Mouse (Mus musculus) midbrain, embryonic 10.5 days (tissue): ENCODE measurements at regions not wholly inside any gene's neighbourhood (a gene's known extent, or its start where the extent isn't known, plus 50 kb on each side); places are given as distances from the start of the nearest gene placed in this dataset.
A peak's percentile ranks its signal among the peaks of the same experiment; 100 is the strongest.

Experiments
- DNase-seq: peaks from one replicate; pipeline ENCODE4 v3.0.0-alpha.2; 2017; ENCODE audit warnings: low spot score
- H3K27ac ChIP-seq: fragments of 300-500 bp; sonication (generic); replicated peaks from 2 replicates; pipeline ENCODE4 v1.5.1; 2016; ENCODE audit warnings: mild to moderate bottlenecking
- H3K27me3 ChIP-seq: fragments of 300-500 bp; sonication (generic); 2 replicates; pipeline ENCODE4 v1.6.1; 2016; ENCODE audit warnings: low read depth, mild to moderate bottlenecking; ENCODE audit not compliant: poor library complexity, severe bottlenecking
- H3K36me3 ChIP-seq: fragments of 300-500 bp; sonication (generic); 2 replicates; pipeline ENCODE4 v1.6.1; 2016; ENCODE audit warnings: mild to moderate bottlenecking, moderate library complexity
- H3K4me1 ChIP-seq: fragments of 300-500 bp; sonication (generic); 2 replicates; pipeline ENCODE4 v1.6.1; 2016
- H3K4me3 ChIP-seq: fragments of 300-500 bp; sonication (generic); 2 replicates; pipeline ENCODE4 v1.5.1; 2016; ENCODE audit warnings: mild to moderate bottlenecking, moderate library complexity
- H3K9me3 ChIP-seq: fragments of 300-500 bp; sonication (generic); replicated peaks from 2 replicates; pipeline ENCODE4 v1.6.1; 2016; ENCODE audit warnings: mild to moderate bottlenecking
- WGBS: fragments of 180-500 bp; shearing (Covaris S2); methylation state at CpG from one replicate; pipeline ENCODE4 v1.1.7; 2016; 5-methylcytosine and 5-hydroxymethylcytosine counted together

DNA sequence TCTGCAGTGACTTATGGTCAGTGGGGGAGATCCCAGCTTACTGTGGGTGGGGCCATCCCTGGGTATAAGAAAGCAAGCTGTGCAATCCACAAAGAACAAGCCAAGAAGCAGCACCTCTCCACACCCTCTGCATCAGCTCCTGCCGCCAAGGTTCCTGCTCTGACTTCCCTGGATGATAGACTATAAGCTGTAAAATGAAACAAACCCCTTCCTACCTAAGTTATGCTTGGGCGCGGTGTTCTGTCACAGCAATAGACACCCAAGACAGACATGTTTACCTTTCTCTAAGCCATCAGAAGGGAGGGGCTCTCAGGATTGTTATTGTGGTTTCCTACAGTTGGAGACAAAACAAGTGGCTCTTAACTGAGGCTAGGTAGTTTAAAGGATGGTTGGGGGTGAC lies 159.5 kb downstream of the Spata18 start:
- Histone ChIP-seq H3K4me1 (no peaks in the 10 kb centered on the region), H3K27me3 (no peaks in the 10 kb centered on the region), H3K36me3 (no peaks in the 10 kb centered on the region), H3K4me3 (no peak overlapping the region), H3K9me3 (no peaks in the 10 kb centered on the region), H3K27ac (no peak overlapping the region)
- no peak for DNase-seq
- 73% methylated on average over 3 of the region's 3 CpGs for WGBS

DNA sequence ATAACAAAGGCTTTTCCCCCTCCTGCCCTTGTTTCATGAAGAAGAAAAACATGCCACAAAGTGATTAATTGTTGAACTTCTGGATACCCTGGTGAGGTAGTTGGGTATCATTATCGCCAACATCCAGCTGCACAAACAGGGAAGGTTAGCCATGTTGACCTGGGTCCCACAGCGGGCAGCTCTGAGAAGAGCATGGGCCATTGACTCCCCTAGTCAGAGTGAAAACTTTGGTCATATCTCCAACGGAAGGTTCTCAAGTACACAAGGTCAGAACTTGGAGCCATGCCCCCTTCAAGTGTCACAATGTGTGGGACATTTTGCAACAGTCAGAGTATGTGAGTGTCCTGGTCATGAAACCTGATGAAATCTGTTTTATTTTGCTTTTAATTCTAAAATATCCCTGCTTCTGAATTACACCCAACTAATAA lies 159.9 kb downstream of the Spata18 start:
- 69% methylated on average over 3 of the region's 3 CpGs for WGBS
- no peaks in the 10 kb centered on the region for H3K27me3 ChIP-seq
- no peaks in the 10 kb centered on the region for H3K36me3 ChIP-seq
- peak; percentile 27 for DNase-seq
- H3K4me1 ChIP-seq: no peaks in the 10 kb centered on the region
- H3K9me3 ChIP-seq: no peaks in the 10 kb centered on the region
- H3K4me3 ChIP-seq: no peak overlapping the region
- H3K27ac ChIP-seq: no peak overlapping the region

DNA sequence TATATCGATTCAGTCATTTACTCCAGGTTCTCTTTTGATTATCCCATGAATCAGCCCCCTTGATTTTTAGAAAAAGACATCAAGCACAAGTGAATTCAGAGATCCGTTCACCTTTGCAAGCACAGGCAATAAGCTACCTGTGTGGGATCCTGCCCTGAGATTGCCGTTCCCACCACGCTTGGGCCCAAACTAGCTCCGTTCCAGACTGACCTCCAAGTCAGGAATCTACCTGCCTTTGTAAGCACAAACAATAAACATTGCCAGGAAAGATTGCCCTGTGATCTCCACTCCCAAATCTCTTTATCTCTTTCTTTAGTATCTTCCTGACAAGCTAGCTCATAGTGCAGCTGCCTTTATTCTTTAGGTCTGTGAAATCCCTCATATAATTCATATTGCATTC lies 164.6 kb downstream of the Spata18 start:
- Histone ChIP-seq H3K4me3 (no peak overlapping the region), H3K27ac (no peak overlapping the region), H3K9me3 (no peaks in the 10 kb centered on the region), H3K4me1 (no peaks in the 10 kb centered on the region), H3K27me3 (no peaks in the 10 kb centered on the region), H3K36me3 (no peaks in the 10 kb centered on the region)
- no peak for DNase-seq
- 89% methylated on average over 5 of the region's 5 CpGs for WGBS

DNA sequence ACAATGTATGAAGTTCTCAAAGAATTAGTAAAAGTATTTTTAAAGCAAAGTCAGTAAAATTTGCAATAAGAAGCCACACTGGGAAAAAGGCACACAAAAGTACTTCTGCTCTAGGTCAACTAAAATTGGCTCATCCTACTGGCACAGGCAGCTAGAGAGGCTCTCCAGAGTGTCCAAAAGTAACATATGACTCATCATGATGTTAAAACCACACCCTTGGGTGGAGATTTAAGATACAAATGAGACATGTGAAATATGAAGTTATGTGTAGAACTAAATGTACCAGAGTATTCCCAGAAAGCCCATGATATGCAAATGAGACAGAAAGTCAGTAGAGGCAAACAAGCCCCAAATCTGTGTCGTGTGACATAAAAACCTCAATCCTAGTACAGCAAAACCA lies 166.0 kb downstream of the Spata18 start:
- Histone ChIP-seq H3K27me3 (no peaks in the 10 kb centered on the region), H3K4me3 (no peak overlapping the region), H3K36me3 (no peaks in the 10 kb centered on the region), H3K27ac (no peak overlapping the region), H3K9me3 (no peaks in the 10 kb centered on the region), H3K4me1 (peaks cover 3% of the 10 kb centered on the region; the same call in 1 of the 2 replicates)
- no peak for DNase-seq
- WGBS: 92% methylated on average over 1 of the region's 1 CpGs

DNA sequence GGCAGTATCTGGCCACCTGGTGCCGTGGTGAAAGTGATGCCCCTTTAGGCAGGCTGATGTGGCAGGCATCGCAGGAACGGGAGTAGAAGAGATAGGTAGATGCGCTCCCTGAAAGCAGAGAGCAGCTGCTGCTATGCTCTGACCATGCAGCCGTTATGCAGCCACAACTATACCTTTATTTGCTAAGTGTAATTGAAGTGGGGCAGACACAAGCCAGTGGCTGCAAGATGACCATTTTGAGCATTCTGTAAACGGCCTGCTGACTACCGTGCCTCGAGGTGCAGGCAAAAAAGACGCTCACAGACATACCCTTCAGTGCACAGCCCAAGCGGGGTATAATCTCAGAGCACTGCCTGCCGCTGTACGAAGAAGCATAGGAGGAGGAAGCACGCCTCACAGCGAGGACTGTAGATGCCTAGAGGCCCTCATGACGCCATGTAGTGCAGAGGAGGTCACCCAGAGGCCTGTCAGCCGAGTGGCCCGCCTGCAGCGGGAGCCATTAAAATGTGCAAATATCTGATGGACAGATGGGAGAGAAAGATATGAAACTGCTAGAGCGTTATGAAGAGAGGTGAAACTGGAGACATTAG lies 170.9 kb downstream of the Spata18 start:
- no peaks in the 10 kb centered on the region for H3K27me3 ChIP-seq
- H3K4me1 ChIP-seq: peaks cover 4% of the 10 kb centered on the region; the same call in 1 of the 2 replicates
- no peak overlapping the region for H3K4me3 ChIP-seq
- H3K9me3 ChIP-seq: no peaks in the 10 kb centered on the region
- no peaks in the 10 kb centered on the region for H3K36me3 ChIP-seq
- 87% methylated on average over 19 of the region's 19 CpGs for WGBS
- DNase-seq: no peak
- no peak overlapping the region for H3K27ac ChIP-seq

DNA sequence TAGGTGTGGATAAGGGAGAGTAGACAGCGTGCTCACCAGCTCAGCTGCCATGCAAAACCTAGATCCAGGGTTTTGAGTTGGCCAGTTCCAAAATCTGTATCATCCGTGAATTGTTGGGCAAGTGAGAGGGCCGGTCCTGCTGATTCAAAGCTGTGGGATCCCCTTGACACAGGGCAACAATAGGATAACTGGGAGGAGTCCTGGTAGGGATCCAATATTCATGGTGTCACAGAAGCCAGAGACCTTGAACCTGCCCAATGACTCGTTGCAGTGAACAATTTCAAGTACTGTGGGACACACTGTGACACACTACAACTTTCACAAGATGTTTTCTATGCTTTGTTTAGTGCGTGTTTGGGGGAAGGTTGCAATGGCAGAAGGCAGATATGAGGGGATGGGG lies 172.2 kb downstream of the Spata18 start:
- DNase-seq: no peak
- WGBS: 89% methylated on average over 5 of the region's 5 CpGs
- Histone ChIP-seq H3K27ac (no peak overlapping the region), H3K36me3 (no peaks in the 10 kb centered on the region), H3K9me3 (no peaks in the 10 kb centered on the region), H3K27me3 (no peaks in the 10 kb centered on the region), H3K4me3 (no peak overlapping the region), H3K4me1 (peaks cover 4% of the 10 kb centered on the region; the same call in 1 of the 2 replicates)

DNA sequence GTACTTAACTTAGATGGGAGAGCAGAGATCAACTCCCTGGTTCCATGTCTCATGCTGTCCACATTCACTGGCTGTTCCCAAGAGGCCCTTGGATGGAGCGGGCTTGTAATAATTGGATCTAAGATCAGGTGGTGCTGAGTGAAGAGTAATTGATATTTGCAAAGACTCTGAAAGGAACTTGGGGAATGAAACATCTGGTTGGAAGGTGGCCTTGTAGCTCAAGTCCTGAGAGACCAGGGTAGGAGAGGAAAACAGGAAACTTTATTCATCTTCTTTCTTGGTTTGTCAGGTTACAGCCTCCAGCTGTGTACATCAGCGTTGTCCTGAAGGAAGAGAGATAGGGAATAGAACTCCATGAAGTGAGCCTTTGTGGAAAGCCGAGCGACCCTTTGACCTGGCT lies 175.8 kb downstream of the Spata18 start:
- no peak overlapping the region for H3K4me3 ChIP-seq
- DNase-seq: no peak
- whole genome bisulfite sequencing: 84% methylated on average over 4 of the region's 4 CpGs
- no peak overlapping the region for H3K27ac ChIP-seq
- H3K4me1 ChIP-seq: peaks cover 4% of the 10 kb centered on the region; the same call in 1 of the 2 replicates
- H3K9me3 ChIP-seq: no peaks in the 10 kb centered on the region
- no peaks in the 10 kb centered on the region for H3K36me3 ChIP-seq
- no peaks in the 10 kb centered on the region for H3K27me3 ChIP-seq

DNA sequence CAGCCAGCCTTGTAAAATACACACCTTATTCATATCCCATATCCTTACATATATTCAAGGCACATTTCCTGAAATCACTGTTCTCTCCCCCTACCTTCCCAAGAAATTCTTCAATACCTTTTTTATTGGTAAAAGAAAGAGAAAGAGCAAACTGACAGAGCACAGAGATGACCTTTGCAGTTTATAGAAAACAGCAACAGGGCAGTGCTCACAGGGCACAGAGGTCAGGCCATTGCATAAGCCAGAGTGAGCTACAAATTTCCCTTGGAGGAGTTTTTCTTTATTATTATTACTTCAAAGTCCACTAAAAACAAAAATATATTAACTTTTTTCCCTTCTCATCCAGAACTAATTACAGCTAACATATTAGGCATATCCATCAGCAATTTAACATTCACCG lies 182.5 kb downstream of the Spata18 start:
- H3K27me3 ChIP-seq: no peaks in the 10 kb centered on the region
- no peak overlapping the region for H3K4me3 ChIP-seq
- no peaks in the 10 kb centered on the region for H3K9me3 ChIP-seq
- no peak overlapping the region for H3K27ac ChIP-seq
- WGBS: 92% methylated on average over 1 of the region's 1 CpGs
- H3K4me1 ChIP-seq: no peaks in the 10 kb centered on the region
- DNase-seq: no peak
- no peaks in the 10 kb centered on the region for H3K36me3 ChIP-seq

DNA sequence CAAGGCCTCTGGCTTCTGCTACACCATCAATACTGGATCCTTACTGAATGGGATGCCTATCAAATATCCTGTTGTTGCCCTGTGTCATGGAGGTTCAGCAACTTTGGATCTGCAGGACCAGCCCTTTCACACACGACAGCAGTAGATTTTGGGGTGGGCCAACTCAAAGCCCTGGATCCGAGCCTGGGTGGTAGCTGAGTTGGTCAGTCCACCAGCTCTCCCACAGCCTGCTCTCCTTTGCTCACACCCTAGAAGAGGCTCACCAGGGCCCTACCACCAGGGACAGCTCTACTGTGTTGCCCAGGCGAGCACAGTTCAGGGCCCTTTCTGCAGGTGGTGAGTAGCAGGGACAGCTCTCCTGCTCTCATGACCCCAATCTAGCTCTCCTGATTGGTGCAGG lies 192.6 kb downstream of the Spata18 start:
- Histone ChIP-seq H3K9me3 (no peaks in the 10 kb centered on the region), H3K4me1 (0 out of 2 replicates have a peak, but pooled peaks cover under 1% of the 10 kb centered on the region), H3K36me3 (no peaks in the 10 kb centered on the region), H3K4me3 (no peak overlapping the region), H3K27me3 (no peaks in the 10 kb centered on the region), H3K27ac (no peak overlapping the region)
- WGBS: 87% methylated on average over 3 of the region's 3 CpGs
- no peak for DNase-seq

DNA sequence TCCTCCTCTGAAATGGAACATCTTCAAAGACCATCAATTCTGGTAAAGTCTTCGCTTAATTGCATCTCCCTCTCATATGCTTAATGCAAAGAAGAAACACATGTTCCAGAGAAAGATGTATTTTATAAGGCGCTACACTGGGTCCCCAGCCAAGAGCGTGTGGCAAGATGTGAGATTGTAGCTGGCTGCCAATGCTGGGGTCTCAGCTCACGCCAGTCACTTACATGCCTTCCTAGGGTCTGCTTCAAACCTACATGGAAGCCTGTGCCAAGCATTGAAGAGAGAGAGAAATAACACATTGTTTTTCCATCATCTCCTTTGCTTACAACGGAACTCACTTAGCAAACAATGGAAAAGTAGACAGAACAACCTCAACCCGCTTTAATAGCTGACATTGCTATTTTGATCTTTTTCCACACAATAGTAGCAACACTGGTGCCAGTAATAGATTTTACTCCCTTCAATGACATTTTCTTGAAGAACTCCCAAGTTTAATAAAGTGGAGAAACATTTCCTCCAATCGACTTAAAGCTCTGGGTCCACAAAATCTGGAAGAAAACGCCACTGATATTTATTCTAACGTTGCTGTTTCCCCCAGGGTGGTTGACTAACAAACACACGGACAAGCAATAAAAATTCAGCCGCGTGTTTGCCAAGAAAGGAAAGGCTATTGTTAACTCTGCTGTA lies 195.1 kb downstream of the Spata18 start:
- no peak overlapping the region for H3K27ac ChIP-seq
- WGBS: 90% methylated on average over 12 of the region's 12 CpGs
- DNase-seq: no peak

DNA sequence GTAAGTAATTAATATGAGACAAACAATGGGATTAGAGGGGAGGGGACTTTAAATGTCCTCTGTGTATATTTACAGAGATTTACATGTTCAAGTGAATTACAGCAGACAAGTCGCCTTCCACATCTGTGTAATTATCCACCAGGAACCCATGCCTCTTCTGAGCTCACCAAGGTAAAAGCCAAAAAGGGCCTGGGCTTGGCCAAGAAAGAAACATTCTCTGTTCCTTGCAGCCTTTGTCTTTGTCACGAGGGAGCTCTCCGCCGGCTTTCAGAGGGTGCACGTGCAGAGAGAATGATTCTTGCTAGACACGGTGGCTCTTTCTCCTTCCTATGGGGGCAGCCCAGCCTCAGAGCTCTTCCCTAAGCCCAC lies 195.6 kb downstream of the Spata18 start:
- no peaks in the 10 kb centered on the region for H3K36me3 ChIP-seq
- no peaks in the 10 kb centered on the region for H3K9me3 ChIP-seq
- no peak overlapping the region for H3K27ac ChIP-seq
- DNase-seq: no peak
- 74% methylated on average over 6 of the region's 6 CpGs for WGBS
- H3K4me3 ChIP-seq: no peak overlapping the region
- H3K27me3 ChIP-seq: no peaks in the 10 kb centered on the region
- 0 out of 2 replicates have a peak, but pooled peaks cover 5% of the 10 kb centered on the region for H3K4me1 ChIP-seq

More for the DNA sequence above, 195.1 kb downstream of the Spata18 start:
- Histone ChIP-seq H3K36me3 (no peaks in the 10 kb centered on the region), H3K4me3 (no peak overlapping the region), H3K27me3 (no peaks in the 10 kb centered on the region), H3K9me3 (no peaks in the 10 kb centered on the region), H3K4me1 (0 out of 2 replicates have a peak, but pooled peaks cover 5% of the 10 kb centered on the region)

DNA sequence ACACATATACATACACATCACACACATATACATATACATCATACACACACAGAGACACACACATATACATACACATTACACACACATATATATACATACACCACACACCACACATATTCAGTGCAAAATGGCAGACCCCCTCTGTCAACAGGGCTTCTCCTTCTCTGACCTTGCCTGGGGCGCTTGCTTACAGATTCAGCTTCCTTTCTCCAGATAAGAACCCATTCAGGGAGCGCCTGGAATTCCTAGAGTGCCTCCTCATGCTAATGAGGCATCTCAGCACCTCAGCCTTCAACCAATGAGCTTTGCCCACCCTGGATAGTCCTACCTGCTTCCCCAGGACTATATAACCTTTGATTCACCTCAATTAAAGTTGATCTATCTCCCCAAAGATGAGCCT lies 200.3 kb downstream of the Spata18 start:
- Histone ChIP-seq H3K4me1 (peaks cover 15% of the 10 kb centered on the region), H3K9me3 (no peaks in the 10 kb centered on the region), H3K36me3 (no peaks in the 10 kb centered on the region), H3K4me3 (no peak overlapping the region), H3K27me3 (no peaks in the 10 kb centered on the region), H3K27ac (no peak overlapping the region)
- DNase-seq: no peak
- 64% methylated on average over 2 of the region's 2 CpGs for WGBS

DNA sequence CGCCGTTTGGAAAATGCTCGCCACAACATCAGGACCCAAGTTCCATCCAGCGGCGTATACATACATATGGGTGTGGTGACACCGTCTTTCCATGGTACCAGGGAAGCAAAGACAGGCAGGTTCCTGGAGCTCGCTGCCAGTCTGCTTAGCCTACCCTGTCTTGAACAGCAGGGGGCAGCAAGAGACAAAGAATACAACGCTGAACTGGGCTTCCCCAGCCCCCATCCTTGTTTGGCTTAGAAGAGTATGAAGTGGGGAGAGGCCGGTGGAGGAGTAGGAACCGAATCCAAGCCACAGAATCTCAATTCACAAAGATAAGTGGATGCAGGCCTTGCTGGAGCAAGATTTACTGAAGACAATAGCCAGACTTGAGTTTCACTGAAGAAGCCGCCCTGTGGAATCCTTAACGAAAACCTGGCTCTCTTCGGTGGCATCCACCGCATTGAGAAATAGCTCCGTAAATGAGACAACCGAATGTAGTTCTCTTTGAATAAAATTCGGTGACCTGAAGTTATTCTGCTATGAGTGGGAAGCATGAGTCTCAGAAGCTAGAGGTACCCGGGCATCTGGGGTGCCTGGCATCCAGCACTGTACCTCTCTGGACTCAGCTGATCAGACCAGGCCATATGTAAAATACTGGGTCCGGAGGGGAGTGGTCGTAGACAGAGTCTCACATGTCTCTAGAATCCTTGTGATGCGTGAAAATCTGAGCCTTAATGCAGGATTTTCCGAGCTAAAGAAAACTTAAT lies 203.0 kb downstream of the Spata18 start:
- peak overlapping the region; percentile 47 for H3K27ac ChIP-seq
- 50% methylated on average over 22 of the region's 22 CpGs for WGBS

More for the DNA sequence above, 203.0 kb downstream of the Spata18 start:
- DNase-seq: peak; percentile 81
- no peaks in the 10 kb centered on the region for H3K27me3 ChIP-seq
- H3K4me3 ChIP-seq: no peak overlapping the region
- H3K9me3 ChIP-seq: no peaks in the 10 kb centered on the region
- H3K36me3 ChIP-seq: no peaks in the 10 kb centered on the region
- peaks cover 10% of the 10 kb centered on the region for H3K4me1 ChIP-seq
